Mouse (Mus musculus) G1E (cell line): ENCODE results near the gene Micu2.

Experiments
- CTCF ChIP-seq: IDR thresholded peaks from 2 replicates; pipeline ENCODE4 v1.5.1; 2012; ENCODE audit warnings: low read depth, low read length, inconsistent platforms, mixed read lengths
- GATA1 ChIP-seq: IDR thresholded peaks from 2 replicates; pipeline ENCODE4 v1.6.1; 2012; ENCODE audit warnings: borderline replicate concordance, low read length, inconsistent platforms, mixed read lengths
- TAL1 ChIP-seq: conservative IDR thresholded peaks from 2 replicates; pipeline ENCODE4 v1.6.1; 2012; ENCODE audit warnings: low read depth, low read length, inconsistent platforms, mixed read lengths

GRCm38 (mm10) chr14:57890011-57890842, 108.8 kb downstream of the Micu2 start, which contains the start of gene Zdhhc20:
- TF ChIP-seq CTCF: no peak
- no peak for TF ChIP-seq GATA1
- TF ChIP-seq TAL1: no peak
